Mouse (Mus musculus) ES-E14 (cell line): ENCODE measurements at regions not wholly inside any gene's neighbourhood (a gene's known extent, or its start where the extent isn't known, plus 50 kb on each side); places are given as distances from the start of the nearest gene placed in this dataset.

Source experiments
- DNase-seq: peaks from one replicate; pipeline ENCODE4 v3.0.0-alpha.2; 2013; ENCODE audit warnings: low read depth, low spot score
- H3K27ac ChIP-seq: 2 replicates; pipeline ENCODE4 v1.5.1; 2012; ENCODE audit warnings: low read depth, mild to moderate bottlenecking, low read length, moderate library complexity, mixed read lengths; ENCODE audit not compliant: poor library complexity, insufficient read depth, severe bottlenecking
- H3K36me3 ChIP-seq: 2 replicates; pipeline ENCODE4 v1.6.1; 2012; ENCODE audit warnings: mild to moderate bottlenecking, low read length, moderate library complexity, mixed read lengths; ENCODE audit not compliant: control insufficient read depth, poor library complexity, insufficient read depth, severe bottlenecking
- H3K4me1 ChIP-seq, 2 experiments: fragments of 150-350 bp in 1 of 2; sonication (generic) in 1 of 2; 2 replicates each; pipeline ENCODE4 v1.6.1; 2012; ENCODE audit warnings: low read length in 2 of 2, mild to moderate bottlenecking in 1 of 2, mixed read lengths in 1 of 2; ENCODE audit not compliant: control insufficient read depth in 2 of 2, insufficient read depth in 2 of 2, poor library complexity in 1 of 2
- H3K4me3 ChIP-seq, 2 experiments: fragments of 150-350 bp in 1 of 2; sonication (generic) in 1 of 2; 2 replicates each; pipeline ENCODE4 v1.5.1; 2012; ENCODE audit warnings: low read length in 2 of 2, low read depth in 1 of 2, mild to moderate bottlenecking in 1 of 2, mixed read lengths in 1 of 2; ENCODE audit not compliant: insufficient read depth in 1 of 2, poor library complexity in 1 of 2, severe bottlenecking in 1 of 2
- H3K9ac ChIP-seq: 2 replicates; pipeline ENCODE4 v1.6.1; 2012; ENCODE audit warnings: low read depth, mild to moderate bottlenecking, low read length, mixed read lengths; ENCODE audit not compliant: poor library complexity, insufficient read depth, severe bottlenecking
- H3K9me3 ChIP-seq: fragments of 150-350 bp; sonication (generic); 2 replicates; pipeline ENCODE4 v1.6.1; 2012; ENCODE audit warnings: low read depth, mild to moderate bottlenecking, low read length; ENCODE audit not compliant: control insufficient read depth, insufficient read depth
- CHD2 ChIP-seq: IDR thresholded peaks from 2 replicates; pipeline ENCODE4 v1.6.1; 2014; ENCODE audit warnings: mild to moderate bottlenecking, low read depth, low read length, inconsistent platforms
- HCFC1 ChIP-seq: IDR thresholded peaks from 2 replicates; pipeline ENCODE4 v1.6.1; 2012; ENCODE audit warnings: low read length, inconsistent platforms, borderline replicate concordance; ENCODE audit not compliant: insufficient read depth
- MAFK ChIP-seq: IDR thresholded peaks from 2 replicates; pipeline ENCODE4 v1.6.1; 2014; ENCODE audit warnings: mild to moderate bottlenecking, low read depth, low read length, inconsistent platforms; ENCODE audit not compliant: insufficient read depth
- ZC3H11A ChIP-seq: IDR thresholded peaks from 2 replicates; pipeline ENCODE4 v1.6.1; 2012; ENCODE audit warnings: low read depth, mild to moderate bottlenecking, inconsistent platforms, low read length, borderline replicate concordance
- ZNF384 ChIP-seq: IDR thresholded peaks from 2 replicates; pipeline ENCODE4 v1.6.1; 2012; ENCODE audit warnings: low read depth, low read length, inconsistent platforms
- in situ Hi-C, 2 experiments: fragments of 600-800 bp; cut with MboI; formaldehyde crosslinking; loops; one replicate each; pipeline ENCODE4 v1.15.1; 2025; ENCODE audit warnings: low sequenced_read_pairs in 2 of 2, inconsistent platforms in 1 of 2; ENCODE audit not compliant: unreplicated experiment in 2 of 2

GRCm38 (mm10) chr2:148580286-148580966, 92.0 kb upstream of the Nxt1 start:
- Histone ChIP-seq H3K36me3 (no peaks in the 10 kb centered on the region), H3K27ac (no peak overlapping the region), H3K9me3 (no peaks in the 10 kb centered on the region), H3K4me3 (no peak overlapping the region), H3K4me1 (no peaks in the 10 kb centered on the region), H3K9ac (no peak overlapping the region)
- TF ChIP-seq CHD2 = no peak
- no peak for TF ChIP-seq ZC3H11A
- no peak for TF ChIP-seq MAFK
- TF ChIP-seq ZNF384 = no peak
- TF ChIP-seq HCFC1 = no peak
- in situ Hi-C loops = no loop called here
- no peak for DNase-seq

- in situ Hi-C loops = loop anchor here in 1 of 2 experiments (10.0 kb wide), 1 partner anchor 195 kb away; no protein-coding TSS in a partner anchor
- Histone ChIP-seq H3K9me3 (no peaks in the 10 kb centered on the region), H3K27ac (no peak overlapping the region), H3K36me3 (no peaks in the 10 kb centered on the region), H3K4me3 (no peak overlapping the region), H3K4me1 (no peaks in the 10 kb centered on the region), H3K9ac (no peak overlapping the region)
- no peak for DNase-seq
- no peak for TF ChIP-seq HCFC1
- TF ChIP-seq ZNF384 = no peak
- no peak for TF ChIP-seq CHD2
- no peak for TF ChIP-seq MAFK
- TF ChIP-seq ZC3H11A = no peak
Observed at GRCm38 (mm10) chr2:148579564-148579963, 92.8 kb upstream of the Nxt1 start.

- Histone ChIP-seq H3K4me1 (no peaks in the 10 kb centered on the region), H3K9me3 (no peaks in the 10 kb centered on the region), H3K4me3 (no peak overlapping the region), H3K27ac (no peak overlapping the region), H3K9ac (no peak overlapping the region), H3K36me3 (no peaks in the 10 kb centered on the region)
- in situ Hi-C loops = loop anchor here in 1 of 2 experiments (10.0 kb wide), 1 partner anchor 194 kb away; no protein-coding TSS in a partner anchor
- DNase-seq = no peak
- no peak for TF ChIP-seq MAFK
- TF ChIP-seq CHD2 = no peak
- no peak for TF ChIP-seq ZC3H11A
- no peak for TF ChIP-seq ZNF384
- TF ChIP-seq HCFC1 = no peak
Observed at GRCm38 (mm10) chr2:148579027-148579426, 93.4 kb upstream of the Nxt1 start.

GRCm38 (mm10) chr2:148578176-148578575, 94.2 kb upstream of the Nxt1 start:
- H3K27ac ChIP-seq = no peak overlapping the region
- TF ChIP-seq ZNF384 (no peak), CHD2 (no peak), HCFC1 (no peak), MAFK (no peak), ZC3H11A (no peak)
- H3K9ac ChIP-seq = no peak overlapping the region
- H3K36me3 ChIP-seq = no peaks in the 10 kb centered on the region
- no peak for DNase-seq
- H3K4me3 ChIP-seq = no peak overlapping the region
- in situ Hi-C loops = loop anchor here in 1 of 2 experiments (10.0 kb wide), 1 partner anchor 193 kb away; no protein-coding TSS in a partner anchor
- no peaks in the 10 kb centered on the region for H3K9me3 ChIP-seq
- no peaks in the 10 kb centered on the region for H3K4me1 ChIP-seq

- H3K4me1 ChIP-seq = no peaks in the 10 kb centered on the region
- H3K9ac ChIP-seq = no peak overlapping the region
- in situ Hi-C loops = loop anchor here in 1 of 2 experiments (10.0 kb wide), 1 partner anchor 191 kb away; no protein-coding TSS in a partner anchor
- DNase-seq = no peak
- H3K36me3 ChIP-seq = no peaks in the 10 kb centered on the region
- H3K9me3 ChIP-seq = no peaks in the 10 kb centered on the region
- no peak overlapping the region for H3K27ac ChIP-seq
- H3K4me3 ChIP-seq = no peak overlapping the region
- no peak for TF ChIP-seq CHD2
- TF ChIP-seq ZC3H11A = no peak
- TF ChIP-seq ZNF384 = no peak
- TF ChIP-seq HCFC1 = no peak
- TF ChIP-seq MAFK = no peak
Observed at GRCm38 (mm10) chr2:148575433-148575832, 97.0 kb upstream of the Nxt1 start.
